Mouse (Mus musculus): ENCODE data around the gene Gmps. TPM values are rescaled to one million over a fixed set of nuclear protein-coding genes. Genes with fewer than 3 reads are reported as not detected.
A peak's percentile ranks its signal among the peaks of the same experiment; 100 is the strongest.

Gmps gene
- total and polyA plus RNA-seq, 3 experiments, result 22.4 to 46.2 (median 38.6) TPM

DNA sequence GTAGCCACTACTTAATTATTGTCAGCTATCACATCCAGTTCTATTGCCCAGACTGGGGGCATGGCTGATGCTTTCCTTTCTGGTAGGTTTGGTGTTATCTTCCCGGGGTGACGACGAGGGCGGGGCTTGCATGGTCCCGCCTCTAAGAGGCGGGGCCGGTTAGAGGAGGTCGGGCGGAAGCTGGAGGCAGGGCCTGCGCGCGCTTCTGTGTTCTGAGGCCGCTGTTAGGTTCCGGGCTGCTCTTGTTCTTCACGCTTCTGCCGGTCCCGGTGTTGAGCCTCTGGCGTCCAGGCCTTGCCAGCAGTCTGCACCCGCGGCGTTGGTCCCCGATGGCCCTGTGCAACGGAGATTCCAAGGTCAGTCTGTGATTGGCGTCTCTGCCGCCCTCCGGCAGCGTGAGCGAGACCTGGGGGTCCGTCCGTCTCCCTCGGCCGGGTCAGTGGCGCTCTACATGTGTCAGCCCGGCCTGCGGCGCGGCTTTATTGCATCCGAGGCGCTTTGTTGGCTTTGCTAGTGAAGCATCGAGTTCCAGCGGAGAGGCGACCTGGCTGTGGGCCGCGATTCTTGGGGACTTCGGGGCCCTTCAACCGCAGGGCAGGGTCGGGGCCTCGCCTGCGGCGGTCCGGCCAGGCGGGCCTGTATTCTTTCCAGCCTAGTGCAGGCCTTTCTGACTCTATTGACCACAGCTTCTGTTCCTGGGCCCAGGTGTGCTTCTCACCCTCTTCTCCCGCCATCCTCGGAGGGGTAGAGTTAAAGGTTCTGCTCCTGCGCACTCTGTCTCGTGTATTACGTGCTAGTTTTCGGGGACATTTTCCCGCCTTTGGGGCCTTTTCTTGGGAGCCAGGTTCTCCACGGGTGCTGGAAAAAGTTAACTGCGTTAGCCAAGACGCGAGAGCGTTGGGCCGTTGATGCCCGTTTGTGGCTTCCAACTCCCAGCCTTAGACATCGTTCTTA, at the start of gene Gmps (continued):
- TF ChIP-seq JUND (conservative IDR thresholded peaks at IDR 0.05; ENCODE audit: low read depth, low read length), result 0 out of 2 replicates have a peak, but pooled peaks have one; percentile 22

DNA sequence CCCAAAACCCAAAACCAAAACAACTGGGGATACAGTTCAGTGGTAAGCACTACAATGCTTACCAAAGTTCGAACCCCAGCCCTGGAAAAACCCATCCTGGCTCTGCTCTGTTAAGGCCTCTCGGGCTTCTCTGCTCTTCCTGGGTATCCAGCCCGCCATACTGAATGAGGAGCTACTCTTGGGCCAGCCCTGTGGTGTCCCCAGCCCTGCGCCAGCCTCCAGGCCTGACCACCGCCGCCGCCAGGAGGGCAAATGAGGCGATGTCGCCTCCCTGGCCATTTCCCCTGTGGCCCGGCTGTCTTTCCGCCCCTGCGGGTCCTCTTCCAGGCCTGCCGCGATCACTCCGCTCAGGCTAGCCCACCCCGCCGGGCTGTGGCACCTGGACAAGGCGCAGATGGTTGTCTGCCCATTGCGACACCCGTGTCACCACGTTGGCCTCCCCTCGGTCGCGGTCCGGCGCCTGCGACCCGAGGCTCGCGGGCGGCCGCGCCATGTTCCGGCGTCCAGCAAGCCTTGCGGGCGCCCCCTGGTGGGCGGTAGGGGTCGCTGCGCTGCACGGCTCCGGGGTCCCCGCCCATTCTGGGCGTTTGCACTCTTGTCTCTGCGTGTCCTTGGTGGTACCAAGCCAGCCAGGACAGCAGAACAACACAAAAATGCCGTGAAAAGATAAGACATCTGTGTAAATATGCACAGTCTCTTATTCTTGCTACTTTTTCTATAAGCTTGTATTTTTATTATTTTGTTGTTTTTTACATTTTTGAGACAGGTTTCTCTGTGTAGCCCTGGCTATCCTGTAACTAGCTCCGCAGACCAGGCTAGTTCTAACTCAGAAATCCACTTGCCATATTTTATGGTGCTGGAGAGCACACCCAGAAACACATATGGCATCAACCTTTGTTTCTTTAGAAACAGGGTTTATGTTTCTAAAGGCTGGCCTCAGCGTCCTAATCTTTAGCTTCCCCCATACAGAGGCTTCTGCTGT, 46.7 kb upstream of the Gmps start, which contains the start of gene E130311K13Rik:
Gene E130311K13Rik (minus strand): TSS at position 595 of the 982 bp plus-strand sequence.
- H3K79me2 ChIP-seq (replicated peaks; ENCODE audit: control insufficient read depth, extremely low read depth, insufficient read depth, poor library complexity, severe bottlenecking), result no peaks in the 10 kb centered on the region; the same call in 1 of the 2 replicates
- dilution Hi-C loops (cut with MboI; ENCODE audit: extremely low pct_ligation_motif_present, extremely low pct_unique_long_range_greater_than_20kb, low sequenced_read_pairs) (no loop called here), in situ Hi-C loops (cut with MboI; ENCODE audit: low pct_ligation_motif_present, low pct_unique_long_range_greater_than_20kb, low sequenced_read_pairs) (no loop called here)
- H3K4me3 ChIP-seq (replicated peaks in 1 of 3; ENCODE audit: low read depth in 2 of 3, low read length in 2 of 3, poor library complexity in 1 of 3), result peak within 1 kb of the TSS; percentile 69 to 74 (median 73)
- no peak for TF ChIP-seq KAT2A (IDR thresholded peaks at IDR 0.05; ENCODE audit: insufficient replicate concordance, low read length)
- TF ChIP-seq ZNF384 (IDR thresholded peaks at IDR 0.05; ENCODE audit: low read depth, low read length), result peak; percentile 47; the same call in 1 of the 2 replicates
- TF ChIP-seq EP300 (IDR thresholded peaks at IDR 0.05; ENCODE audit: low read length), result no peak
- no peak for TF ChIP-seq ZC3H11A (IDR thresholded peaks at IDR 0.05; ENCODE audit: low read depth, low read length)
- no peak for TF ChIP-seq MAZ (IDR thresholded peaks at IDR 0.05; ENCODE audit: low read depth, low read length)
- TF ChIP-seq E2F4 (IDR thresholded peaks at IDR 0.05; ENCODE audit: insufficient replicate concordance, low read depth, low read length), result no peak
- peak; percentile 64 for TF ChIP-seq TCF12 (IDR thresholded peaks at IDR 0.05; ENCODE audit: low read depth, low read length)
- TF ChIP-seq ETS1 (conservative IDR thresholded peaks at IDR 0.05; ENCODE audit: low read depth, low read length), result no peak
- TF ChIP-seq CHD1 (IDR thresholded peaks at IDR 0.05; ENCODE audit: low read depth, low read length), result no peak
- no peak for TF ChIP-seq JUND (conservative IDR thresholded peaks at IDR 0.05; ENCODE audit: low read depth, low read length)
- peak; percentile 89 for TF ChIP-seq POLR2A (IDR thresholded peaks at IDR 0.05; ENCODE audit: low read depth, low read length)
- TF ChIP-seq ELF1 (IDR thresholded peaks at IDR 0.05; ENCODE audit: low read depth, low read length), result no peak
- peak; percentile 13; the same call in 1 of the 2 replicates for TF ChIP-seq SIN3A (IDR thresholded peaks at IDR 0.05; ENCODE audit: low read length)
- TF ChIP-seq SMC3 (IDR thresholded peaks at IDR 0.05; ENCODE audit: low read depth, low read length), result peak; percentile 46
- peak; percentile 43; the same call in 1 of the 2 replicates for TF ChIP-seq UBTF (IDR thresholded peaks at IDR 0.05; ENCODE audit: low read depth, low read length)
- TF ChIP-seq IRF4 (IDR thresholded peaks at IDR 0.05; ENCODE audit: low read depth, low read length), result no peak; the same call in 1 of the 2 replicates
- TF ChIP-seq TBP (conservative IDR thresholded peaks at IDR 0.05; ENCODE audit: low read depth, low read length), result no peak
- no peak for TF ChIP-seq MEF2A (IDR thresholded peaks at IDR 0.05; ENCODE audit: borderline replicate concordance, low read depth, low read length)
- peak; percentile 23; the same call in 1 of the 2 replicates for TF ChIP-seq NRF1 (IDR thresholded peaks at IDR 0.05; ENCODE audit: low read depth, low read length)
- no peak for TF ChIP-seq USF2 (conservative IDR thresholded peaks at IDR 0.05; ENCODE audit: low read depth, low read length)
- TF ChIP-seq ZMIZ1 (IDR thresholded peaks at IDR 0.05; ENCODE audit: low read depth, low read length), result peak; percentile 42; the same call in 1 of the 2 replicates
- TF ChIP-seq MYC (IDR thresholded peaks at IDR 0.05; ENCODE audit: low read depth, low read length), result 0 out of 2 replicates have a peak, but pooled peaks have one; percentile 19
- TF ChIP-seq RCOR1 (conservative IDR thresholded peaks at IDR 0.05; ENCODE audit: low read depth, low read length), result no peak
- peak; percentile 18; the same call in 1 of the 2 replicates for TF ChIP-seq HCFC1 (IDR thresholded peaks at IDR 0.05; ENCODE audit: low read depth, low read length)
- peak; percentile 33 for TF ChIP-seq RAD21 (IDR thresholded peaks at IDR 0.05; ENCODE audit: low read depth, low read length)
- TF ChIP-seq BHLHE40 (IDR thresholded peaks at IDR 0.05; ENCODE audit: low read depth, low read length), result no peak
- TF ChIP-seq MAFK (IDR thresholded peaks at IDR 0.05; ENCODE audit: insufficient replicate concordance, low read length), result no peak
- peak; percentile 74 for TF ChIP-seq NELFE (IDR thresholded peaks at IDR 0.05; ENCODE audit: low read depth, low read length)
- TF ChIP-seq PAX5 (IDR thresholded peaks at IDR 0.05; ENCODE audit: low read length), result no peak
- peak; percentile 34 to 87; a peak in 3 of 4 replicates for TF ChIP-seq CTCF (conservative IDR thresholded peaks at IDR 0.05 in 1 of 2, IDR thresholded peaks at IDR 0.05 in 1 of 2; ENCODE audit: low read depth in 2 of 2, low read length in 2 of 2)
- peak within 1 kb of the TSS; percentile 72 for H3K9ac ChIP-seq (ENCODE audit: insufficient read depth, low read depth)
- H3K27me3 ChIP-seq (replicated peaks), result no peaks in the 10 kb centered on the region
- DNase-seq (ENCODE audit: extremely low read depth), result peak; percentile 80
- peak within 1 kb of the TSS; percentile 43 for H3K27ac ChIP-seq (ENCODE audit: insufficient read depth, low read depth)
- H3K9me3 ChIP-seq (replicated peaks; ENCODE audit: low read length), result no peaks in the 10 kb centered on the region
- H3K4me2 ChIP-seq (ENCODE audit: insufficient read depth, low read depth, poor library complexity, severe bottlenecking), result peak within 1 kb of the TSS; percentile 23
- peaks cover 4 to 12% of the 10 kb centered on the region in 2 experiments; a peak in 3 of 4 replicates for H3K4me1 ChIP-seq (ENCODE audit: control insufficient read depth in 1 of 2, insufficient read depth in 2 of 2)
- H3K36me3 ChIP-seq (replicated peaks in 1 of 2; ENCODE audit: control insufficient read depth in 1 of 2, insufficient read depth in 1 of 2, low read length in 1 of 2), result peaks cover 2 to 12% of the 10 kb centered on the region in 2 experiments

Data from CH12.LX (cell line).